Mouse (Mus musculus) frontal cortex, adult 2 months (tissue): ENCODE measurements around the gene Psma7. TPM values are rescaled to one million over a fixed set of nuclear protein-coding genes. Genes with fewer than 3 reads are reported as not detected.

Experiments used
- DNase-seq, 2 experiments: peaks; one replicate each; pipeline ENCODE4 v3.0.0; 2022; ENCODE audit warnings: low spot score in 1 of 2; ENCODE audit errors: extremely low spot score in 1 of 2
- polyA plus RNA-seq: library from polyadenylated mRNA; depleted of rRNA; stranded (reverse); fragments of >200 nt; gene quantifications from 2 replicates; pipeline ENCODE4 v1.2.3, GENCODE M21; 2012; rRNA removed

The Psma7 gene
- polyA plus RNA-seq, 1 experiment, result 230 TPM

- no peak for DNase-seq
Observed at GRCm38 (mm10) chr2:180006352-180007017, 35.7 kb downstream of the Psma7 start.

GRCm38 (mm10) chr2:180005656-180006351 lies 36.4 kb downstream of the Psma7 start:
- DNase-seq, result no peak

- no peak for DNase-seq
Observed at GRCm38 (mm10) chr2:180001635-180002034, 40.6 kb downstream of the Psma7 start.

GRCm38 (mm10) chr2:179998431-179998830 lies 43.8 kb downstream of the Psma7 start:
- no peak for DNase-seq

GRCm38 (mm10) chr2:179993071-179993470 lies 49.2 kb downstream of the Psma7 start:
- DNase-seq, result no peak

DNA sequence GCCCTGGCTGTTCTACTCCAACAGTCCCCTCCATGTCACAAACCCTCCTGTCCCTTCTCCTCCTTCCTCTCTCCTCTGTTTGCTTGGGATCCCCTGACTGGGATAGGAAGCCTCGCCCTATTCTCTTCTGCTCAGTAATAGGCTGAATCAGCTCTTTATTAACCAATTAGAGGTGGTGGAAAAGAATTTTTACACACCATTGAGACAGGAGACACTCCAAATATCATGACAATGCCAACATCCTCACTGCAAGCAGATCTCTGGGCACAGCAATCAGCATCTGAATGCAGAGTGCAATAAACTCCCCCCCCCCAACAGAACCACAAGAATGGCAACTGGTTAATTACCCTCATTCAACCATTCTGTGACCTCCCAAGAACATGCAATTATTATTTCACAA lies 53.1 kb downstream of the Psma7 start:
- no peak for DNase-seq

GRCm38 (mm10) chr2:179986437-179987022 lies 55.7 kb downstream of the Psma7 start:
- no peak for DNase-seq

Other genes starting within 250 kb of the Psma7 start
- gene Taf4, start 65.8 kb downstream of the Psma7 start, polyA plus RNA-seq, result 14.1 and 15.1 TPM in 2 replicates
- 85.2 and 88.4 TPM in 2 replicates for gene Lsm14b, start 17.4 kb downstream of the Psma7 start, polyA plus RNA-seq
- gene Ss18l1, start 76 bp upstream of the Psma7 start, polyA plus RNA-seq, result 35.2 and 35.5 TPM in 2 replicates
- 28.8 and 31.5 TPM in 2 replicates for gene Mtg2, start 28.2 kb upstream of the Psma7 start, polyA plus RNA-seq
- gene Hrh3, start 62.1 kb upstream of the Psma7 start, polyA plus RNA-seq, result 95.6 and 98.2 TPM in 2 replicates
- gene Osbpl2, start 76.9 kb upstream of the Psma7 start, polyA plus RNA-seq, result 48.7 and 51.3 TPM in 2 replicates
- 94.8 and 102 TPM in 2 replicates for gene Adrm1, start 129.1 kb upstream of the Psma7 start, polyA plus RNA-seq
- 15.9 TPM in 2 replicates for gene Lama5, start 183.4 kb upstream of the Psma7 start, polyA plus RNA-seq
- gene Rps21, start 214.9 kb upstream of the Psma7 start, polyA plus RNA-seq, result 1,869 and 1,955 TPM in 2 replicates
- 31.1 and 33.3 TPM in 2 replicates for gene Cables2, start 231.1 kb upstream of the Psma7 start, polyA plus RNA-seq
- 0.04 TPM in 1 of 2 replicates, not detected in the other for gene Rbbp8nl, start 247.4 kb upstream of the Psma7 start, polyA plus RNA-seq